Mouse (Mus musculus): ENCODE measurements around the gene Rps3. TPM values are rescaled to one million over a fixed set of nuclear protein-coding genes. Genes with fewer than 3 reads are reported as not detected.
A peak's percentile ranks its signal among the peaks of the same experiment; 100 is the strongest.

The Rps3 gene
- polyA plus RNA-seq, 1 experiment from 2014 or later, result 733 TPM

- Histone ChIP-seq H3K4me2 (replicated peaks; ENCODE audit: low read depth) (no peak overlapping the region), H3K36me3 (ENCODE audit: control insufficient read depth, insufficient read depth, low read length) (peaks cover 13% of the 10 kb centered on the region), H3K4me3 (ENCODE audit: low read depth, low read length) (no peak overlapping the region), H3K4me1 (replicated peaks; ENCODE audit: control insufficient read depth, insufficient read depth) (peaks cover 9% of the 10 kb centered on the region), H3K9ac (ENCODE audit: low read length) (no peak overlapping the region), H3K27ac (replicated peaks) (no peak overlapping the region), H3K27me3 (ENCODE audit: control insufficient read depth, insufficient read depth, low read length) (no peaks in the 10 kb centered on the region), H3K9me3 (ENCODE audit: control insufficient read depth, low read length) (no peaks in the 10 kb centered on the region)
- TF ChIP-seq EP300 (optimal IDR thresholded peaks at IDR 0.05) (no peak), CTCF (IDR thresholded peaks at IDR 0.05; ENCODE audit: low read depth) (no peak)
- no peak for DNase-seq (ENCODE audit: low spot score)
- no peak for ATAC-seq (ENCODE audit: low FRiP score, low TSS enrichment)
- WGBS, result 74% methylated on average over 1 of the region's 1 CpGs
Measured at GRCm38 (mm10) chr7:99484679-99485078, 1.1 kb upstream of the Rps3 start.

GRCm38 (mm10) chr7:99483924-99484319 lies 384 bp upstream of the Rps3 start:
- Histone ChIP-seq H3K27ac (replicated peaks) (no peak overlapping the region), H3K4me2 (replicated peaks; ENCODE audit: low read depth) (peak overlapping the region; percentile 39), H3K4me3 (ENCODE audit: low read depth, low read length) (peak overlapping the region; percentile 59), H3K27me3 (ENCODE audit: control insufficient read depth, insufficient read depth, low read length) (no peaks in the 10 kb centered on the region), H3K9me3 (ENCODE audit: control insufficient read depth, low read length) (no peaks in the 10 kb centered on the region), H3K9ac (ENCODE audit: low read length) (no peak overlapping the region), H3K36me3 (ENCODE audit: control insufficient read depth, insufficient read depth, low read length) (peaks cover 18% of the 10 kb centered on the region), H3K4me1 (replicated peaks; ENCODE audit: control insufficient read depth, insufficient read depth) (peaks cover 9% of the 10 kb centered on the region)
- ATAC-seq (ENCODE audit: low FRiP score, low TSS enrichment) (no peak), DNase-seq (ENCODE audit: low spot score) (no peak)
- TF ChIP-seq EP300 (optimal IDR thresholded peaks at IDR 0.05) (no peak), CTCF (IDR thresholded peaks at IDR 0.05; ENCODE audit: low read depth) (no peak)
- 45% methylated on average over 8 of the region's 8 CpGs for WGBS

DNA sequence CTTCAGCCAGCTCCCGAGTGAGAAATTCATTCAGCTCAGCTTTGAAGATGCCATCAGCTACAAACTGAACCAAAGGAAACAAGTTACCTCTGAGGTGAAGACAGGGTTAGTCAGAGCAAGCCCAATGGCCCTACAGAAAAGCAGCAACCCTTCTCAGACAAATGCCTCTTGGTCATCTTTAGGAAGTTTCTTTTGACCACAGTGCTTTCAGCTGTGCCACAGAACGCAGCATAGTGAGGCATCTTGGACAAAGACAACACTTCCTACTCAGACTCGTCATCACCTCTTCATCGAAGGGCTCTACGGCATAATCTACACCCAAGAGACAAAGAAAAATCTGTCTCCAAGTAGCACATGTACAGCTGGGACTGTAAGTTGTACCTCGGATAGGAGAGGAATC lies 901 bp downstream of the Rps3 start:
- WGBS, result 1% methylated on average over 6 of the region's 6 CpGs
- Histone ChIP-seq H3K27ac (replicated peaks) (peak overlapping the region; percentile 84; the same call in 1 of the 2 replicates), H3K4me1 (replicated peaks; ENCODE audit: control insufficient read depth, insufficient read depth) (peaks cover 9% of the 10 kb centered on the region), H3K9me3 (ENCODE audit: control insufficient read depth, low read length) (no peaks in the 10 kb centered on the region), H3K4me2 (replicated peaks; ENCODE audit: low read depth) (peak overlapping the region; percentile 70), H3K36me3 (ENCODE audit: control insufficient read depth, insufficient read depth, low read length) (peaks cover 20% of the 10 kb centered on the region), H3K27me3 (ENCODE audit: control insufficient read depth, insufficient read depth, low read length) (no peaks in the 10 kb centered on the region), H3K9ac (ENCODE audit: low read length) (peak overlapping the region; percentile 69), H3K4me3 (ENCODE audit: low read depth, low read length) (peak overlapping the region; percentile 59)
- DNase-seq (ENCODE audit: low spot score) (no peak), ATAC-seq (ENCODE audit: low FRiP score, low TSS enrichment) (no peak)
- TF ChIP-seq EP300 (optimal IDR thresholded peaks at IDR 0.05), result no peak
- no peak for TF ChIP-seq CTCF (IDR thresholded peaks at IDR 0.05; ENCODE audit: low read depth)

DNA sequence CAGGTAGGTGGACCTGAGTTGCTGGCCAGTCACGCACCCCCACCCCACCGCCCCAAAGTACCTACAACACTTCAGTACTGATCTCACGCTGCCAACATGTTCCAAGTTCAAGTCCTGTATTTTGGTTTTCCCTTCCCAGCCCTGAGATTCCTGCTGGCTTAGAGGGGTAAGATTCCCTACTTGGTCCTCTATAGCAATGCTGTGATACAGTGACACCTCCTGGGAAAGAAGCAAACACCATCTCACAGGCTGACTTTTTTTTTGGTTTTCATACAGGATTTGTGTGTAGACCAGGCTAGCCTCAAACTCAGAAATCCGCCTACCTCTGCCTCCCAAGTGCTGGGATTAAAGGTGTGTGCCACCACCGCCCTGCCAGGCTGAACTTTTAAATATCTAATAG lies 6.3 kb downstream of the Rps3 start:
- H3K9ac ChIP-seq (ENCODE audit: low read length), result no peak overlapping the region
- TF ChIP-seq EP300 (optimal IDR thresholded peaks at IDR 0.05) (no peak), CTCF (IDR thresholded peaks at IDR 0.05; ENCODE audit: low read depth) (peak; percentile 31)
- no peak overlapping the region for H3K27ac ChIP-seq (replicated peaks)
- no peak overlapping the region for H3K4me3 ChIP-seq (ENCODE audit: low read depth, low read length)
- no peak overlapping the region for H3K4me2 ChIP-seq (replicated peaks; ENCODE audit: low read depth)
- ATAC-seq (ENCODE audit: low FRiP score, low TSS enrichment), result no peak
- peaks cover 6% of the 10 kb centered on the region for H3K4me1 ChIP-seq (replicated peaks; ENCODE audit: control insufficient read depth, insufficient read depth)
- DNase-seq (ENCODE audit: low spot score), result no peak
- H3K36me3 ChIP-seq (ENCODE audit: control insufficient read depth, insufficient read depth, low read length), result peaks cover 26% of the 10 kb centered on the region
- no peaks in the 10 kb centered on the region for H3K27me3 ChIP-seq (ENCODE audit: control insufficient read depth, insufficient read depth, low read length)
- 93% methylated on average over 5 of the region's 5 CpGs for WGBS
- H3K9me3 ChIP-seq (ENCODE audit: control insufficient read depth, low read length), result no peaks in the 10 kb centered on the region

GRCm38 (mm10) chr7:99476558-99477114 lies 6.9 kb downstream of the Rps3 start:
- Histone ChIP-seq H3K27ac (replicated peaks) (no peak overlapping the region), H3K9me3 (ENCODE audit: control insufficient read depth, low read length) (no peaks in the 10 kb centered on the region), H3K36me3 (ENCODE audit: control insufficient read depth, insufficient read depth, low read length) (peaks cover 26% of the 10 kb centered on the region), H3K4me1 (replicated peaks; ENCODE audit: control insufficient read depth, insufficient read depth) (peaks cover under 1% of the 10 kb centered on the region; the same call in 1 of the 2 replicates), H3K4me2 (replicated peaks; ENCODE audit: low read depth) (no peak overlapping the region), H3K4me3 (ENCODE audit: low read depth, low read length) (no peak overlapping the region), H3K27me3 (ENCODE audit: control insufficient read depth, insufficient read depth, low read length) (no peaks in the 10 kb centered on the region), H3K9ac (ENCODE audit: low read length) (no peak overlapping the region)
- no peak for DNase-seq (ENCODE audit: low spot score)
- 35% methylated on average over 3 of the region's 3 CpGs for WGBS
- TF ChIP-seq EP300 (optimal IDR thresholded peaks at IDR 0.05) (no peak), CTCF (IDR thresholded peaks at IDR 0.05; ENCODE audit: low read depth) (no peak)
- ATAC-seq (ENCODE audit: low FRiP score, low TSS enrichment), result no peak

DNA sequence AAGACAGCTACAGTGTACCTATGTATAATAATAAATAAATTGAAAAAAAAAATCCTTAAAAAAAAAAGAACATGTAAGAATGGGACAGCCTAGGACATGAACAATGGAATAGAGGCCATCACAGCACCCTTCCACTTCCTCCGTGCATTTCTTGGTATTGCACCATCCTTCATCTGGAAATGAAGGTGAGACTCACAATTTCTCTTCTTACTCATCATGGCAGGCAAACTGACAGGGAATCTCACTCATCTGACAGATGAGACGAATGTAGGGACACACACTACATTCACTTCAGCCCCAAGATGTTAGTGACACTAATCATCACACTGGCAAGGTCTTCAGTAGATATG lies 8.0 kb downstream of the Rps3 start:
- no peak overlapping the region for H3K27ac ChIP-seq (replicated peaks)
- no peak overlapping the region for H3K9ac ChIP-seq (ENCODE audit: low read length)
- no peaks in the 10 kb centered on the region for H3K27me3 ChIP-seq (ENCODE audit: control insufficient read depth, insufficient read depth, low read length)
- DNase-seq (ENCODE audit: low spot score) (no peak), ATAC-seq (ENCODE audit: low FRiP score, low TSS enrichment) (no peak)
- TF ChIP-seq CTCF (IDR thresholded peaks at IDR 0.05; ENCODE audit: low read depth) (no peak), EP300 (optimal IDR thresholded peaks at IDR 0.05) (no peak)
- no peaks in the 10 kb centered on the region for H3K4me1 ChIP-seq (replicated peaks; ENCODE audit: control insufficient read depth, insufficient read depth)
- no peaks in the 10 kb centered on the region for H3K9me3 ChIP-seq (ENCODE audit: control insufficient read depth, low read length)
- 80% methylated on average over 2 of the region's 2 CpGs for WGBS
- H3K36me3 ChIP-seq (ENCODE audit: control insufficient read depth, insufficient read depth, low read length), result peaks cover 21% of the 10 kb centered on the region
- no peak overlapping the region for H3K4me3 ChIP-seq (ENCODE audit: low read depth, low read length)
- H3K4me2 ChIP-seq (replicated peaks; ENCODE audit: low read depth), result no peak overlapping the region
